Mouse (Mus musculus) splenic B cell, adult 2 months (primary cell): ENCODE data around the gene Ceacam2.
"Not testable (repeated sequence)": the region's sequence is repeated elsewhere in the genome, so short reads cannot be mapped to it uniquely, and the experiment has no call there.

Experiments used
- DNase-seq: peaks from one replicate; pipeline ENCODE4 v3.0.0-alpha.2; 2011; ENCODE audit warnings: low read depth, low spot score
- H3K27me3 ChIP-seq: 2 replicates; pipeline ENCODE4 v1.6.1; 2012; ENCODE audit warnings: mild to moderate bottlenecking, low read length, moderate library complexity, mixed read lengths; ENCODE audit not compliant: control insufficient read depth, poor library complexity, insufficient read depth, severe bottlenecking
- H3K36me3 ChIP-seq: 2 replicates; pipeline ENCODE4 v1.6.1; 2012; ENCODE audit warnings: mild to moderate bottlenecking, low read length, moderate library complexity, mixed read lengths; ENCODE audit not compliant: control insufficient read depth, poor library complexity, insufficient read depth, severe bottlenecking

Gene Ceacam2

DNA sequence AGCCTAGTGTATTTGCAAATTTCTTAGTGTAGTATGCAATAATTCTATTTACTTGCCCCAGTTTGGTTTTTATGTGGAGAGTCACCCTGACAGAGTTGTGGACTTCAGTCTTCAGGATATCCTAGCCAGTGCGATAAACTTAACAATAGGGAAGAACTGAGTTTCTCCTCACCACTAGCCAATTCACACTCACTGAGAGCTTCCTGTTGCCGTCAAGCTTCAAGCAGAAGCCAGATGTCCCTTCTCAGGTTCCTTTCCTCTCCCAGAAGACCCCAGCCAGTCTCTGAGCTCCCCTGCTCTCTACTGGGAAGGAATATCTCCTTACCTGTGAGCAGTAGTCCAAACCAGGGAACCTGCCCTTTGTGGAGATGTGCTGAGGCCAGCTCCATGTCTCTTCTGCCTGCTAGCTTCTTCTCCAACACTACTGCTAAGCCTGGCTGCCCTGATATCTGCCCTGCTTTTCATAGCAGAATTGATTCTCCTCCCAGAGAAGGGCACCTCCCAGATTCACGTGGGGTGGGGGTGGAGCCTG is at the start of gene Ceacam2:
Gene Ceacam2, minus strand, starts transcription at position 482 of the 532 bp plus-strand sequence.
- not testable (repeated sequence) for H3K36me3 ChIP-seq, DNase-seq, H3K27me3 ChIP-seq

DNA sequence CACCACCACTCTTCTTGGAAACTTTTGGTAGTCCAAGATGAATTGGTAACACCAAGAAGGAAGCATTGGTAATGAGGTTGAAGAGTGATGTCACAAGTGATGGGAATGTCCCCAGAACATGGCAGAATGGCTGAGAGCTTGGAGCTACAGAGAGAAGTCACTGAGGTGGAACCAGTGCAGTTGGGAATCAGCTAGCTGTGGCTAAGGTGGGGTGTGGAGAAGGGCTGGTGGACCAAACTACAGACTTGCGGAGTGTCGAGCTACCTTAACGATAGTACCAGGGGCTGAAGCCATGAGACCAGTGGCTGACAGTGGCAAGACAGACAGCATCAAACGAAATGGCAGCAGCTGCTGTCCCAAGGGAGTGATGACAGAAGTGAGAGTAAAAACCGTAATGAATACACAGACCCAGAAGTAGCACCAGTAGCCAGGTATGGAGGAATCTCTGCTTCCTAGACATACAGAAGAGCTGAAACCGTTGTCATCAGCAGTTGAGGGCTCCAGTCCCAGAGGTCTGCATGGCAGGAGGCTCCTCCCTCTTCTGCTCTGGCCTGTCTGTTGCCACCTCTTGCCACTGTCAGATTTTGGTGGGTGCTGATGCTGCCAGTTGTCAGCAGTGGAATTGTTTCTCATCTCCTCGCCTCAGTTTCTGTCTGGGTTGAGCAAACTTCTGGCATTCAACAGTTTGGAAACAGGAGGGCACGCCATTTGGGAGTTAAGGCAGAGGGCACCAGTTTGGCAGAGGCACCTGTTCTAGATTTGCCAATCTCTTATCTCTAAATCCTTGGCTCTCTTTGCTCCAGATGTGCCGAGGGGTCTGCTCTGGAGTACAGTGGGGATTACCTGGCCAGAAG is 45.9 kb upstream of the Ceacam2 start:
- DNase-seq, result peak; percentile 77
- no peaks in the 10 kb centered on the region for H3K36me3 ChIP-seq

DNA sequence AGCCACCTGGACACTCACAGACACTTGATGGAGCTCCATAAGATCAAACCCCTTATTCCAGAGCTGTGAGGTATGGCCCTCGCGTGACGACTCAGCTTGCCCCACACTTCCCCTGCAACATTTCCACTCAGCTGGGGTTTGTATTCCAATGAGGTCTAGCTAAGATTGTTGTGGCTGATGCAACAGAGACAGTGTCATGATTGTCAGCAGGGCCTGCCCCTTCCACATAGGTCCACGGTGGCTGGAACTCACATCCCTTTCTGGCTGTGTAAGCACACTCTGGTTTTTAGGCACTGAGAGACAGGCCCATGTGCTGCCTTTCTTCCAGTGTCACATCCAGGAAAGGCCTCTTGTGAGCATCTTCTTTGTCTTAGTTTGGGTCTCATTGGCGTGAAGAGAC is 45.0 kb upstream of the Ceacam2 start:
- Histone ChIP-seq H3K27me3 (no peaks in the 10 kb centered on the region), H3K36me3 (no peaks in the 10 kb centered on the region)
- DNase-seq, result no peak

More for the DNA sequence above, 45.9 kb upstream of the Ceacam2 start:
- H3K27me3 ChIP-seq, result no peaks in the 10 kb centered on the region

DNA sequence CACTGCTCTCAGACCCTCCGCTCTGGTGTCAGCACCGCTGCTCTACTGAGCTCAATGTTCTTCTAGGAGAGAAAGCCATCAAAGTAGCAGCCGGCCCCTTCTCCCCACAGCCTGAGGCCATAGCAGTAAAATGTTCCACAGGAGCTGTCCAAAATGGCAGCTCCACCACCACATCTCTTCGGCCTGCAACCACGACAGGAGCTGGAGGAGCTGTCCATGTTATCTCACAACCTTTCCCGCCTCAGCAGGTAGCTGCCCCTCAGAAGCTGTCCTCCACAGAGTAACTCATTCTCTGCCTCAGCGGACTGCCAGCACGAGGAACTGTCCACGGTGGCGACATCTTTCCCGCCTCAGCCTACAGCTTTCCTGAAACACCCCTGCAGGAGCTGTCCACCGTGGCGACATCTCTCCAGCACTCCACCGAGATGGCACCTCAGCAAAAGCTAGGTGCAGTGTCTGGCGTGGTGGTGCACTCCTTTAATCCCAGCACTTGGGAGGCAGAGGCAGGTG is 42.7 kb upstream of the Ceacam2 start:
- no peak for DNase-seq
- Histone ChIP-seq H3K27me3 (no peaks in the 10 kb centered on the region), H3K36me3 (no peaks in the 10 kb centered on the region)

DNA sequence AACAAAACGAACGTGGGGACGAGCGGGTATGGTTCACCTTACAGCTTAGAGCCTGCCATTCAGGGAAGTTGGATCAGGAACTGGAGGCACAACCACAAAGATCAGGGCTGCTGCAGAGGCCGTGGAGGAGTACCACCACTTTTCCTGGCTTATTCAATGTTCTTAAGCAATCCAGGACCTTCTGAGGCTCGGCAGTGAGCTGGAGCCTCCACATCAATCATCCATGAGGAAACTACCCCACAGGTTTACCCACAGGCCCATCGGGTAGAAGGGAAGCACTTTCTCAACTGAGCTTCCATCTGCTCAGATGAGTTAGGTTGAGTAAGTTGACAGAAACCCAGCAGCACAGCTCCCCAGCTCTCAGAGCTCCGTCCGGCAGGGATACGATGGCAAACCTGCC is 39.8 kb upstream of the Ceacam2 start:
- no peak for DNase-seq
- Histone ChIP-seq H3K36me3 (no peaks in the 10 kb centered on the region), H3K27me3 (no peaks in the 10 kb centered on the region)

- not testable (repeated sequence) for H3K27me3 ChIP-seq, H3K36me3 ChIP-seq
- DNase-seq, result peak; percentile 85
Measured at GRCm38 (mm10) chr7:25576793-25577437, 37.3 kb upstream of the Ceacam2 start.

- not testable (repeated sequence) for DNase-seq, H3K27me3 ChIP-seq, H3K36me3 ChIP-seq
Measured at GRCm38 (mm10) chr7:25576308-25576707, 36.7 kb upstream of the Ceacam2 start.

GRCm38 (mm10) chr7:25575870-25576269 is 36.2 kb upstream of the Ceacam2 start:
- Histone ChIP-seq H3K27me3 (no peaks in the 10 kb centered on the region), H3K36me3 (no peaks in the 10 kb centered on the region)
- DNase-seq, result no peak

DNA sequence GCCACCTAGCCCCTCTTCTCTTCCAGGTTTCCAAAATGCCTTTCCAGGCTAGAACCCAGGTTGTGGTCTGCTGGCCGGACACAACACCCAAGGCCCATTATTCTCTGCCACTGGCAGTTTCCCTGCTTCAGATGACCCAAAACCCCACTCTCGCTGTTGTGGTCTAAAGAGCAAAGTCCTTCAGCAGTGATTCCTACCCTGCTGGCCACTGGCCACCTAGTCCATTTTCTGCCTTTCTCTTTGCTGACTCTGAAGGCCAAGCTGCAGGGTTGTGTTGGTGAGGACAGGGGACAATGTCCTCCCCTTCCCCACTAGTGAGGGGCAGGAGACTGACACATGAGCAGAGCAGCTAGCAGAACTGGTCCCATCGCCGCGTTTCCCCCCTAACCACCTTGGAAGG is 35.4 kb upstream of the Ceacam2 start:
- Histone ChIP-seq H3K27me3 (no peaks in the 10 kb centered on the region), H3K36me3 (no peaks in the 10 kb centered on the region)
- no peak for DNase-seq

GRCm38 (mm10) chr7:25573806-25574205 is 34.1 kb upstream of the Ceacam2 start:
- H3K36me3 ChIP-seq, H3K27me3 ChIP-seq, DNase-seq: not testable (repeated sequence)

DNA sequence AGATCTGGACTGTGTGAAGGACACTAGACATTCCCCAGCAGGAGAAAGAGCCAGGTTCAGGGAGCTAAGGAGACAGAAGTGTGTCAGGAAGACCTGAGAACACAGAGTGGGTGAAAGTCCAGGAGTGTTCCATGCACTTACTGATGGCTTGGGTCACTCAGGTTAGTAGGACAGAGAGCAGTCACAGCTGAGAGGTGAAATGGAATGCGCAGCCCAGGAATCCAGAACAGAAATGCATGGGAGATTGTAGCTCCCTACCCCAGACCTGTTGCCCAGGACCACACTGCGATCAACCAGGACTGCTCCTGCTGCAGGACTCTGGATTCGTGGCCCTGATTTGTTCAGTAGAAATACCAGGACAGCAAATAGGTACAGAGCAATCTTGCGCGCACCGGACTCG is 29.1 kb upstream of the Ceacam2 start:
- Histone ChIP-seq H3K27me3 (no peaks in the 10 kb centered on the region), H3K36me3 (no peaks in the 10 kb centered on the region)
- no peak for DNase-seq

- H3K36me3 ChIP-seq, H3K27me3 ChIP-seq: not testable (repeated sequence)
- DNase-seq, result peak; percentile 46
Measured at GRCm38 (mm10) chr7:25541464-25541863, 1.8 kb upstream of the Ceacam2 start.

- peak; percentile 52 for DNase-seq
- H3K36me3 ChIP-seq, H3K27me3 ChIP-seq: not testable (repeated sequence)
Measured at GRCm38 (mm10) chr7:25539954-25540353, 297 bp upstream of the Ceacam2 start.

DNA sequence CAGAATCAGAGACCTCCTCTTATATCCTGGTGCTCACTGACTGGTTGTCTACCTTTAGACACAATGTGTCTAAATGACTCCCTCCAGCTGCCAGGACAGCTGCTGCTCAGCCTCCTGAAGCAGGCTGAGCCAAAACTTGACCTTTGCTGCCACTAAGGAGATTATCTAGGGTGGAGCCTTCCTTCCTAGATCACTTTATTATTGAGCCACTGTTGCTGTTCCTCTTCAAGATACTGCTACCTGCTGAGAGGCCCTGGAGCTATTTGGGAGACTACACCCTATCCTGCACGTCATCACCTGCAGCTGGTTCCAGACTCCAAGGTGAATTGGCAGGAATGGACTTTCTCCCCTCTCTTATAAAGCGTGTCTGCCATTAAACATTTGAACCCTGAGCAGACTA is 8.8 kb downstream of the Ceacam2 start:
- H3K27me3 ChIP-seq, result no peaks in the 10 kb centered on the region
- H3K36me3 ChIP-seq, result no peaks in the 10 kb centered on the region
- no peak for DNase-seq

DNA sequence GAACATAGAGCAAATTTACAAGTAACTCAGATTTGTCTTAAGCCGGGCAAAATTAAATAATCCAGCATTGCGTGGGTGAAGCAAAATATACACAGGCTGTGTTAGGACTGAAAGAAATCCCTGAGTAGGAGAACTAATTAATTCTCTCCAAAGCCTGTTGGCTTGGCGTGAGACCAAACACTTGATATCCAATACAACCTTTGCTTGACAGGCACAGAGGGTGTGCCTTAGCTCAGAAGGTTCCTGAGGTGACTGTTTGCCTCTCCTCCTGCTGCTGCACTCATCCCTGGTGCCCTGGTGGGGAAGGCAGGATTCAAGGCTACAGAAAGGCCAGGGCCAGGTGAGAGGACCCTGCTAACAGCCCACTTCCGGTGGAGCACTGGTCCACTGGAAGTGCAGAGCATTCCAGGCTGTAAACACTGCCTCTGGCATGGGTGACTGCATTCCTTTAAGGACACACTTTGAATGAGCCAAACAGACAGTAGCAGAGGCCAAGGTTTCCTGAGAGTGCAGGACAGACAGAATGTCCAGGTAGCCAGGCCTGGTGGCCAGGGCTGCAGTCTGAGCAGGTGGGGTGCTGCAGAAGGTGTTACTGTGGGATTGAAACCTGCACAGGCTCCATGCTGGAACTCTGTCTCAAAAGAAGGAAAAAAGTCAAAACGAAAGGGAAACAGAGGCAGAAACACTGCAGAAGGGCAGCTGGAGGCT is 23.4 kb downstream of the Ceacam2 start:
- H3K27me3 ChIP-seq, DNase-seq: not testable (repeated sequence)

More for the DNA sequence above, 23.4 kb downstream of the Ceacam2 start:
- H3K36me3 ChIP-seq, result not testable (repeated sequence)
